Mouse (Mus musculus) adrenal gland, adult 2 months (tissue): ENCODE results near the gene Cbfa2t3. TPM values are rescaled to one million over a fixed set of nuclear protein-coding genes. Genes with fewer than 3 reads are reported as not detected.

Source experiments
- DNase-seq: peaks from one replicate; pipeline ENCODE4 v3.0.0; 2021
- polyA plus RNA-seq: library from polyadenylated mRNA; depleted of rRNA; stranded (reverse); fragments of >200 nt; gene quantifications from 2 replicates; pipeline ENCODE4 v1.2.3, GENCODE M21; 2012
- total RNA-seq, 2 experiments: library from RNA; stranded (reverse); gene quantifications; 2 replicates each; pipeline ENCODE4 v1.2.3; 2021

Cbfa2t3 gene
- total and polyA plus RNA-seq, 3 experiments = 13.9 to 20.3 (median 16.2) TPM

DNA sequence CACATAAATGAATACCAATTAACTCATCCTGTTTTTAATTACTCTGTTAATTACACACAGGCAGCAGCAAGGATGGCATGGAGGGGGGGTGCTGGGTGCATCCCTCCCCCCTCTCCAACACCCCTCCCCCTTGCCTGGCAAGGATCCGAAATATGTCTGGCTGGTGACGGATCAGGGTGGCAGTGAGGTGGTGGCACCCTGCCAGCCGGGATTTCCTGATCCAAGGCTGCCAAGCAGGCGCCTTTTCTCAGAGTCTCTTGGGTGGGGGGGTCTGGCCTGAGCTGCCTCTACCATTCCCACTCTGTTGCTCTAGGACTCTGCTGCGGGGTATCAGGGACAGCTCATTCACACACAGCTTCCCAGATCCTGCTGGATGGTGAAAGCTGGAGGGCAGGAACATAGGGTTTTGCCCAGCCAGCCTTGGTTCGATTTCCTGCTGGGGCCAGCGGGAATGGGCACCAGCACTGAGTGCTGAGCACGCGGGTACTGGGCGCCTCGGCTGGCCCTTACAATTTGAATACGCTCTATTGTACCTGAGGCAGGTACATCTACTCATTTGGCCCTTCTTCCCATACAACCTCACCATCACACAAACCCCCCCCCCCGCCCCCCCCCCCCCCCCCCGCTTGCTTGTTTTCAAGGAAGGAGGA, 33.1 kb downstream of the Cbfa2t3 start:
- peak; percentile 83 for DNase-seq

DNA sequence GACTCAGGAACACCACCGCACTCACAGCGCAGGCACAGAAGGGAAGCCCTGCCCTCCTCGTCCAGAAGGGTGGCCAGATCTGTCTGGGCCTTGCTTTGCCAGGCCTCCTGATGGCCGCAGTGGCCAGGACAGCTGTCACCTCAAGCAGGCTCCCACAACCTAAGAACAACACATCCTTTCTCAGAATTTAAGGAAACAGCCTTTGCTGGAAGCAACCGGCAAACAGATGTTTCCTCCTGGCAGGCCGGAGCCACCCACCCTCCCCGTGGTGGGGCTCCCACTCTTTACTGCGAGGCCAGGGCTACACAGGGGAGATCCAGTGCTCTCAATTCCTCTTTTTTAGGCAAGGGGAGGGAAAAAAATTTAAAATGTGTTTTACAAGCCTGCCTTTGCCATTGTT, 33.7 kb downstream of the Cbfa2t3 start:
- DNase-seq = peak; percentile 65

DNA sequence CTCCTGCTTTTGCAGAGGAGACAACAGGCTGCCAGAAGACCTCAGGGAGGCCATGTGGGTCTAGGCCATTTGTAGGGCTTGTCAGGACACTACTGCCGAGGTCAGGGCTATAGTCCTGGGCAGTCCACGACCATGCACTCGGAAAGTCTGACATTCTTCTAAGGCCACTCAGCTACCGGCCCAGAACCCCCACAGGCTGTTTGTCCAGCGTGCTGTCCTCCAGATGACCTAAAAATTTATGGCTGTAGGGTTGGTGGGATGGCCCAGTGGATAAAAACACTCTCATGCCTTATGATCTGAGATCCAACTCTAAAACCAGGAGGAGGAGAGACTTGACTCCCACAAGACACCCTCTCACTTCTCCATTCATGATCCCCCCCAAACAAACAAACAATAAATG, 35.2 kb downstream of the Cbfa2t3 start:
- no peak for DNase-seq

DNA sequence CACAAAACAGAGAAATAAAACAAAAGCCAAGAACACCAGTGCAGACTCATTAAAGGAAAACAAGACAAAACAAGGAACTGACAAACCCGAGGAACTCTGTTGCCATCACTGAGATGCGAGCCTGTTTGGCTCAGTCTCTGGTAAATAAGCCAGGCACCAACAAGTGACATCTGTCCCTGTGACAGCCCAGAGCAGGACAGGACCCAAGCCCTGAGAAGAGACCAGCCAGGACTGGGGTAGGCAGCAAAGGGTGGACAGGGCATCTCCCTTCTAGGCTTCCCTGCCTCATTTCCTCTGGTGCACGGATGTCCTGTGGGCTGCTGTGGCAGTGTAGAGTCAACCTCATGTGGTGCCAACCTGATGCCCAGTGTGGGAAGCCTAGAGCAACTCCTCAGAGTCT, 35.8 kb downstream of the Cbfa2t3 start:
- no peak for DNase-seq

DNA sequence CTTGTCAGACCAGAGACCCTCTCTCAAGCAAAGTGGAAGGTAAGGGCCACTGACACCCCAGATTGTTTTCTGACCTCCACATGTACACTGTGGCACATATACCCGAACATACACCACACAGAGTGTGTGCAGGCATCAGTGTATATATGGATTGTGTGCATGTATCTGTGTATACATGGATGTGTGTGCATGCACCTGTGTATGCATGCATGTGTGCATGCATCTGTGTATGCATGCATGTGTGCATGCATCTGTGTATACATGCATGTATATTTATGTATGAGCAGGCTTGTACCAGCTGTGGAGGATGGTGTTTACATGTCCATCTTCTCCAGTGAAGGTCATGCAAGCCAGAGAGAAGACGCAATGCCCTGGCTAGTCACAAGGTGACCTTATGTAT, 37.0 kb downstream of the Cbfa2t3 start:
- no peak for DNase-seq

DNA sequence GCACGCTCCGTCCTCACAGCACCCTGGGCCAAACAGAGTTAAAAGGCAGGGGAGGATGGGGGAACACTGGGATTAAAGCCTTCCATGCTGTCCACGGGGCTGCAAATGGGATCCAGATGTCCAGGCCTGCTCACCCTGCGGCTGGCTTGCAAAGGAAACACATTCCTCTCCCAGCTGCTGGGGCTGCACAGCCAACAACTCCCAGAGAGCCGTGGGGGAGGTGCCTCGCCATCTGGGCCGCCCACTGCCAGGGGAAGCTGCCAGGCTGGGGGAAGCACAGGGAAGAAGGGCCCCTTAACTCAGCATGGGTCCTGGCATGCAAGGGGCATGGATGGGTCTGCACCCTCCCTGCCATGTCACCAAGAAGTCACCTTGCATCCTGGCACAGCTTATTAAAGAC, 37.8 kb downstream of the Cbfa2t3 start:
- peak; percentile 42 for DNase-seq

DNA sequence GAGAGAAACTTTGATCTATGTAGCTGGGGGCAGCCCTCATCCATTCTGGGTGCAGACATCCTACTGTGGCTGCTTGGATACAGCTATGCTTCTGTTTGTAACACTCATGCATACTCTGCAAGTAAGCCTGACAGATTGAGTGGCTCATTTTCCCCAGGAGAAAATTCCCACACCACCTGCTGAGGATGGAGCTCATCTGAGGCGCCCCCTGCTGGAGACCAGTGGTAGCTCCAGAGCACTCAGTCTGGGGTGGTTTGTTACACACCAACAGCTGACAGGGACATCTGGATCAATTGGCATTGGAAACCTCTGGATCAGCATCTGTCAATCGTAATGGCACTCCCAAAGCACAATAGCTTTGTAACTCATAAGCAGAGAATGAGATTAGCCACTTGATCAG, 38.9 kb downstream of the Cbfa2t3 start:
- DNase-seq = no peak

DNA sequence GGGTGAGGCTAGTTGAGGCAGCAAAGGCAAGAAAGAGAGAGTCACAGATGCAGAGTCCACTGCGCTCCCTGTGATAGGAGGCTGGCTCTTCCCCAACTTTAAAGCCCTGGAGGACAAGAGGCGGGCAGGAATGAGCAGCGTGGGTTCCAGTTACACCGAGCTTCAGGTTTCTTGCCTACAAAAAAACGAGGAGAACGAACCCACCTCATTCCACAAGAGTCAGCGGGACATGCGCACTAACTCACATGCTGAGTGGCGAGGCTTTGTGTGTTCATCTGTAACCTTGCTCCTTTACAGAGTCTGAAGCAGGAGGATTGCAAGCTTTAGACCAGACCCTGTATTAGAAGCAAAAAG, 40.1 kb downstream of the Cbfa2t3 start:
- DNase-seq = no peak

DNA sequence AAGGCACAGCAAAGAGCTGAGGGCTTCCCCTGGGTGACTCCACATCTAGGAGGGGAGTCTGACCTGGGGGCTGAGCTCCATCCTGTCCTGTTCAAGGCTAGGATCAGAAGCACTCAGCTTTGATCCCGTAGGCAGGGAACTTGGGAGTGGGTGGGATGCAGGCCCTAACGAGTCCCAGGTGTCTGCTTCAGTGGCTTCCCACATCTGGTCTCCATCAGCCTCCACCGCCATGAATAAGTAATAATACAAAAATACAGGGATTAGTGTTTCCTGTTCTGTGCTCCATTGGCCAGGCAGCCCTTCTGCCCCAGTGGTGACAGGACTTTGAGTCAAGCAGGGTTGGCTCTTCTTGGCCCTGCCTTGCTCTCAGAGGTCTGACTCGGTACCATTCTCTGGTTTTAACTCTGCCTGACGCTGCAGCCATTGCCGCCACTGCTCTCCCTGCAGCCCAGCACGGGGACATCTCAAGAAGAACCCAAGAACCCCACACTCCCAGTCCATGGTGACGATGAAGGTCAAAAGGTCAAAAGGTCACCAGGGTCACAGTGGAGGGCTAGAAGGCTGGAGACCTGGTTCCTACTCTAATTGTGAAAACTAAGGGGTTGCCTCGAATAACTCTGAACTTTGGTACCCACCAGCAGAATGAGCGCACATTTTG, 40.6 kb downstream of the Cbfa2t3 start:
- no peak for DNase-seq

DNA sequence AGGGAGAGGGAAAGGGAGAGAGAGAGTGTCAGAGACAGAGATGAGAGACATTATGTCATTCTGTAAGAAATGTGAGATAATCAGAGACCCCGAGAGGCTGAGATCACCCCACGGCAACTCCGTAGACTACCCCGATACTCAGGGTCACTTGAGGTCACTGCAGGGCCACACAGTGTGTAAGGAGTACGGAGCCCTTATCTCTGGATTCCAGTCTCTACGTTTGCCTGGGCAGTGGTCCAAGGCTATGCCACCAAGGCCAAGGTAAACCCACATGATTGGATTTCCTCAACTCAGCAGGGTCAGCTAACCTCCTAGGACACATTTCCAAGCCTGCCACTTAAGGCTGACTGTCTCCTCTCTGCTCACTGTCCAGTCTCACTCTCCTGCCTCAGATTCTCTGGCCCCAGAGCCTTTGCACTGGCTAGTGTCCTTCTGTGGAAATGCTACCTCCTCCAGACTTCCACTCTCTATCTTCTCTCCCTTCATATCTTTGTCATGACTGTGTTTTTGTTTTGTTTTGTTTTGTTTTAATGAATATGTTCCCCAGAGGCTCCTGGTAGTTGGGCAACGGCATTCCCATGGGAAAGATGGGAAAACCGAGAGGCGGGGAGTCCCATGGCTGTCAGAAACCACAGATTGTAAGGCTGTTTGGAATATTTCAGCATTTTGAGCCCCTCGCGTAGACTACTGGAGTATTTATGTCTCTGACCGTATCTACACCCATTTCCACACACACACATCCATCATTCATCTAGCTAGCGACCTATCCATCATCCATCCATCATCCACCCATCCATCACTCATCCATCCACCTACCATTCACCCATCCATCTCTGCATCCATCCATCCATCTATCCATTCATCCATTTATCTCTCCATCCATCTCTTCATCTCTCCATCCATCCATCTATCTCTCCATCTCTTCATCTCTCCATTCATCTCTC, 42.6 kb downstream of the Cbfa2t3 start:
- peak; percentile 93 for DNase-seq

DNA sequence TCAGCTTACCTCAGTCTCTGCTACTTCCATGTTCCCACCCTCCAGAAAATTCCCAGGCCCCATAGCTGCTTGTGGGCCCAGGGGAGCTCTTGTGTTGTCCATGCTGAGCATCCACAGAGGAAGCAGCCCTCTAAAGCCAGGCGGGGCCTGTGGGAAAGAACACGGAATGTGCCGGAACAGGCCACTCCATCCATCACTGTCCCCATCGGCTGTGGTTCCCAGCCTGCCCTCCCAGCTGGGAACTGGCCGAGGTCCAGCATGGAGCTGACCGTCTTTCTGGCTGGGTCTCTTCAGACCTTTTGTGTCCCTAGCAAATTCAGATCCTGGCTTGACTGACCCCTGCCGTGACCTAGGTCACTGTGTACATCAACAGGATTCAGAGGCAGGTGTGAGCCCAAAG, 44.1 kb downstream of the Cbfa2t3 start:
- peak; percentile 77 for DNase-seq

DNA sequence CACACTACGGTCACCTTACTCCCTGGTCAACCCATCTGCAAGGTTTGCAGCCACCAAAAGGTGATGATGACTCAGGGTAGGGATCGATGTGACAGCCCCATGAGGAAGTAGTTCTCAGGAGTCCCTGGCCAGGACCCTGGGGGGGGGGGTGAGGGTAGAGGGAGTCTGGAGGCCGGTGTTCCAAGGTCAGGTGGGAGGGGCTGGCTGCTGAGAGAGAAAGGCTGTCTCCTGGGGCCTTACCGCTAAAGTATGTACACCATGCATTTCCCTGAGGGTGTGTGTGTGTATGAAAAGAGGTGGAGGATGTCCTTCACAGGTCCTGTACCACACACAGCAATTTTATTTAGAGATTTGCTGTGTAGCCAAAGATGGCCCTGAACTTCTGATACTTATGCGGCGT, 46.3 kb downstream of the Cbfa2t3 start:
- DNase-seq = no peak

DNA sequence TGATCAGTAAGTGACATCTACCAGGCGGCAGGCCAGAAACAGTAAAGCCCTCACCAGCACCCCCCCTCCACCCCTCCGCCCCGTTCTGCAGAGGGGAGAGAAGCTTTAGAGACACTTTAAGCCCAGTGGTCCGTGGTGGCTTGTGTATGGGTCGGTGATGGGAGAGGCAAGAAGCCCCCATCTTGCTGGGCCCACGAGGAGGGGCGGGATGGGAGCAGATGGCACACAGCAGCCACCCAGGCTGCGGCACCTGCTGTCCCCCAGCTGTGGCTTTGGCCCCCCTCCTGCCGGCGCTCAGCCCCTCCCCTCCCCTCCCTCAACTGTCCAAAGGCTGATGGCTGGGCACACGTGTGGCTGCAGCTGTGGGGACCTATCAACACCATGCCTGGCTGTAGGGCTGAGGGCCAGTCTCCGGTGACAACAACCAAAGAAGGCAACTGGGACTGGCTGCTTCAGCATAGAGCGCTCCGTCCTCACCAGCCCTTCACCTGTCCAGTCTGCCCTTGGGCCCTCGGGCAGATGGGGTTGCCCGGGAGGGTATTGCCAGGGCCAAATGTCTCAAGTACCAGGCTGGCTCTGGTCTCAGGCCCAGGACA, 47.5 kb downstream of the Cbfa2t3 start:
- DNase-seq = no peak

DNA sequence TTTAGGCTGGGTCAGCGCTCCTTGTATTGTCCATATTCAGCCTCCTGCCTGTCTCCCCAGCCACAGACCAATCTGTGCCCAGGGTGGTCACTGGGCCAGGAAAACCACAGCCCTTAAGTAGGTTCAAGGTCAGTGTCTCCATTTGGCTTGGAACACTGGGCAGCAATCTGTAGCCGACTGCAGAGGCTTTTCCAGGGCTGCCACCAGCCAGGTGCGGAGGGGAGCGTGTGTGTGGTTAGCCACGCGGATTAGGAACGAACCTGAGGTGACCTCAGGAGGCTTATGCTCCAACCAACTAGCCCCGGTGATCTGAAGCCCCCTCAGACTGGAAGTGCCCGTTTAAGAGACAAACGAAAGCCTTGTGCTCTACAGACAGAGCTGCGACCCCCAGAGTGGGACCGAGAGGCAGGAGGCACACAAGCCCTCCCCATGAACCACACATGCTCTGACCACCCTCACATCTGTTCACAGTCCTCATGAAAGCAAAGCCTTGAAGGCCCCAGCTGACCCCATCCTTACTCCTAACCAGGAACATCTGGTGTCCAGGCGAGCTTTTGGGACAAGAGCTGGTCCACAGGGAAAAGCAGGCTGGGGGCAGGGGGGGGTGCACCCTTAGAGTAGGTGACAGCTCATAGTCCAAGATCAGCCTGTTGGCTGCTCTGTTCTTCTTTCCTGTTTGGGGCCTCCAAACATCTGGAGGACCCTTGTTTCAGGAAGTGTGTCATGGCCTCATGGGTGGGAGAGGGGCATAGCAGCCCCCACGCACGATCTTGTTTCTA, 50.5 kb downstream of the Cbfa2t3 start:
- no peak for DNase-seq

DNA sequence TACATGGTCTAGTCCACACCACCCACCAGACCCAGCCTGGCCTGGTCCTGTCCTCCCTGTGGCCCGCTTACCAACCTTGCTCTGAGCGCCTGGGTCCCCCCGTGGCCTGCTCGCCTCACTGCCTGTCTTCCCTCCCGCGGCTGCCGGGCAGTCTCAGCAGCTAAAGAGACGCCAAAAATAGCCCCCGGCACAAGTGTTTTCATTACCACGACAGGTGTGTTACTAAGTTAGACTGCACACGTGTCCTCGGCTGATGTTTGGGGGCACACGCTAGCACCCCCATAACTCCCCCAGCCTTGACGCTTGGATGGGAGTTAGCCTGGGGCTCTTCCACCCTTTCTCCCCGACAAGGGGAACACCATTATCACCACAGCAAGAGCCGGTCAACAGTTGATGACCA, 52.6 kb downstream of the Cbfa2t3 start:
- no peak for DNase-seq

DNA sequence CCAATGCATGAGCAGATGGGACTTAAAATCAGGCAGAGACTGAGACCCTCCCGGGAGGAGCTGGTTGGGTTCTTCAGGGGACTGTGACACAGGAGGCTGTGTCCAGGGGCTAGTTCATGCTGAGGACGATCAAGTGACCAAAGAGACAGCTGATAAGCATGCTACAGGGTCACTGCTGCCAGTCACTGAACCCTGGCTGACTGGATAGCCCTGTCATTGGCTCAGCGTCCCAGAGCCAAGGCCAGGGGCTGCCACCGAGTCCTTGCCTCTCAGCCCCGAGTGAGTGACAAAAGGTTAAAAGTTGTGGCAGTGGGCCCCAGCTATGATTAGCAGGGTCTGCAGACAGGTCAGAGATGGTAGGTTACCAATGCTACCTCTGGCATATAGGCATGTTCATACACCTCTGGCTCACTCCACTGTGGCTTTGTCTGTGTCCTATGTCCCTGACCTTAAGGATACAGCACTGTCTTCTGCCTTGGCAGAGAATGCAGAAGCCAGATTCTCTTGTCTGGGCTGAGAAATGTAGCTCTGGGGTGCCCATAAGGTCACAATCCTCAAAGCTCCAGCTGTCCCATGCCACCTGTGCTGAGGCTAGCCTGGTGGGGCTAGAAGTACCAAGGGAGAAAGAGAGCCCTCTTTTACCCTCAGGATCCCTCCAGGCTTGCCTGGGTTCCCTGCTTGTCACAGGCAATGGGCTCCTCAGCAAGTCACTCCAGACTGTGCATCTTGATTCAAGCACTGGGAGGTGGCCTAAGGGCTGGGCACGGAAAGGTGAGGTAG, 54.5 kb downstream of the Cbfa2t3 start:
- peak; percentile 85 for DNase-seq

DNA sequence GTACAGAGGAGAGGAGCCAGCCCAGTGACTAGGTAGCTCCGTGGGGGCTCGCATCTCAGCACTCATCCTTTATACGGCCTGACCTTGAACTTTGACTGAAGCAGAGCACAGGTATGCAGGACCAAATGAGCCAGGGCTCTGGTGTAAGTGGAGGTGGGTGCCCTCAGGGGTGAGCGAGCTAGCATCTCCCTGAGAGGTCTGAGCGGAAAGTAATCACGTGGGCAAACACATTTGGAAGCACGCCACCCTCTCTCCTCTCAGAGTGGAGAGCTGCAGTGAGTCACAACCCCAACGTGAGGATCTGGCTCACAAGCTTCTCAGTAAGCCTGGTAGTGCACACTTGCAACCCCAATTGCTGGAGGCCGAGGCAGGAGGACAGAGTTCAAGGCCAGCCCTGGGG, 56.8 kb downstream of the Cbfa2t3 start:
- peak; percentile 91 for DNase-seq

DNA sequence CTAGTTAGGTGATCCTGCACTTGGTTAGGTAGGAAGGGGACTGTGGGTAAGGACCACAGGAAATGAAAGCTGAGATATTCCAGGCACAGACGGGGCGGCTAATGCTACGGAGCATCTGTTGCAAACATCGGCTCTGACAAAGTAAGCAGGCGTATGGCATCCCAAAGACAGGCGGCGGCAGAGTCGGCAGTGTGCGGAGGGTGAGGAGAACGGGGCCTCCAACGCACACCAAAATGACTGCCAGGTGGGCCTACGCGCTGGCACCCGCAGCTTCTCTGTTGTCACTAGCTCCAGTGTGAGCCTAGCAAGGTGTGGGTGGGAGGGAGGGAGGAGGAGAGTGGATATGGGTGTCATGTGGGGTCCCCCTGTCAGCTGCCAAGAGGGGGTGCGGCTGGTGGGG, 57.5 kb downstream of the Cbfa2t3 start:
- DNase-seq = no peak

DNA sequence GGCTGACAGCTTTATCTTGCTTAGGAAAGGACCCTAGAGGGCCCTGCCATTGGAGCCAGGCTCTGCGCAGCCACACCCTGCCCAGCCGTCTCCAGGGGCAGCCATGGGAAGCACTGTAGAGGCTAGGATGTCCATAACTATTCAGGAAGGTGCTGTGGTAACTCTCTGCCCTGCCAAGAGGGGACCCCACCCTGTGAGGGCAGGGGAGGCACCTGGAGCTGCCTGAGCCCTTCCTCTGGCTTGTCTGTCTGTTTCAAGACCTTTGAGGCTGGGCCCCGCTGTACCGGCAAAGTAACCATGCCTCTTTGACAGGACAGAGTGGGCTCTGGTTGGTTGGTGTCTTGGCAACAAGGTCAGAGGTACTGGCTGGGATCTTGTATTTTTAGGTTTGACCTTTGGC, 58.1 kb downstream of the Cbfa2t3 start:
- no peak for DNase-seq

DNA sequence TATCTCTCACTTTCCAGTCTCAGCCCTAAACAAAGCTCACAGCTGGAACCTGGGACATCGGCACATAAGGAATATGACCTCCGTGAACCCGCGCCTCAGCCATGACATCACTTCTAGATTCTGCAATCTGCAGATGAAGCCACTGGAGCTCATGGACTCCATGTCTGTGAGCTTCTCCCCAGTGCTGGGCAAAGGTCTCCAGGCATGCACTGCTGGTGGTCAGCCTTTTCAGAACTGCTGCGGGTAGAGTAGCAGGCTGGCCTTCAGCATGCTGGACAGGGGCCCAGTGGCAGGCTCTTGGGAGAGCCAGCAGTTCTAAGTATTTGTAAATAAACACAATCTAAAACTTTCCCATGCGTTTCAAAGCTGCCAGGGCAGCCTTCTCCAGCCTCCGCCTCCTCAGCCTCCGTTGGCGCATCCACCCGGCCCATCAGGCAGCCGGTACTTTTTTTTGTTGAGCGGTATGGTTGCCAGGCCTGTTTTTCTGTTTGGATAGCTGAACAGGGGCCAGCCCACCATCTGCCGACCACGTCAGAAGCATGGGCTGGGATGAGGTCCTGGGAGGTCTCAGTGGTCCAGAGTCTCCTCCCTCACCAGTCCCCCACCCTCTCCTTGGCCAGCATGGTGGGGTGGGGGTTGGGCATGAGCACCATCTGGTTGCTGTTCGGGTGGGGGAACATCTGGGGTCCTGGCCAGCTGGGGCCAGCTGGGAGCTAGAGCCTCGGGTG, 59.2 kb downstream of the Cbfa2t3 start:
- DNase-seq = peak; percentile 53
